Mouse (Mus musculus): ENCODE data around the gene Adamts17. TPM values are rescaled to one million over a fixed set of nuclear protein-coding genes. Genes with fewer than 3 reads are reported as not detected.

The Adamts17 gene
- polyA plus RNA-seq, 1 experiment from 2014 or later, result 6.2 TPM

DNA sequence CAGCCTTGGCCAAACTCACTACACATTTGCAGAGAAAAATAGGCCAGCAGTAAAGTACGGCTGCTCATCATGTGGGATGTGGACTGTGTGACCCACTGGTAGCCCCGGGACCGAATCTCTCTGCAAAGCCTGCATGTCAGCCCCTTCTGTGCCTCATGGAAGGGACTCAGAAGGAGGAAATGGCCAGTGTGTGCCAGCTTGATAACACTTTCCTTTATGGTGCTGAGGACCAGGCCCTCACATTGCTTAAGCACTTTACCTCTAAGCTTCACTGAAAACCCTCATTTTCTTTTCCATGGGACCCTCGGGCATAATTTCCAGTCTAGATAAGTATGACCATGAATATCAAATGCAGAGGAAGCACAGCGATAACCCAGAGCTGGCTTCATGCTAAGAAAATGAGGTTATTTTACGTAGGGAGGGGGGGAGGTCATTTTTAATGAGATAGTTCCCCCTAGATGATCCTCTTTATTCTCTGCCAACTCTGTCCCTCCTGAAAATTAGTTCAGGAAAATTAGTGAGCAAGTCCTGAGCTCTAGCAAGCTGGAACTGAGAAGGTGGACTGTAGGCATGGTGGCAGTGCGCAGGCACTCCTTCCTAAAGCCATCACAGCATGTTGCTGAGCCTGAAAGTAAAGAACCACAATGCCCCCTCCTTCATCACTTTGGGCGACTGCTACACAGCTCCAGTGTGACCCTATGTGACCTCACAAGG lies 127.8 kb downstream of the Adamts17 start:
- Histone ChIP-seq H3K4me1 (ENCODE audit: control insufficient read depth, insufficient read depth, low read length) (peaks cover 22% of the 10 kb centered on the region), H3K4me2 (ENCODE audit: low read depth, low read length) (no peak overlapping the region), H3K36me3 (ENCODE audit: control insufficient read depth, insufficient read depth, low read length) (no peaks in the 10 kb centered on the region), H3K27me3 (ENCODE audit: control insufficient read depth, insufficient read depth, low read length) (no peaks in the 10 kb centered on the region), H3K4me3 (ENCODE audit: low read depth, low read length) (no peak overlapping the region), H3K9ac (replicated peaks; ENCODE audit: low read depth, low read length) (no peak overlapping the region), H3K27ac (ENCODE audit: low read depth, low read length) (peak overlapping the region; percentile 81), H3K9me3 (ENCODE audit: control insufficient read depth, low read length) (no peaks in the 10 kb centered on the region)
- 29% methylated on average over 8 of the region's 8 CpGs for WGBS
- peak; percentile 50 for ATAC-seq (ENCODE audit: low read depth)

GRCm38 (mm10) chr7:66968661-66969060 lies 129.1 kb downstream of the Adamts17 start:
- WGBS, result 44% methylated on average over 6 of the region's 6 CpGs

DNA sequence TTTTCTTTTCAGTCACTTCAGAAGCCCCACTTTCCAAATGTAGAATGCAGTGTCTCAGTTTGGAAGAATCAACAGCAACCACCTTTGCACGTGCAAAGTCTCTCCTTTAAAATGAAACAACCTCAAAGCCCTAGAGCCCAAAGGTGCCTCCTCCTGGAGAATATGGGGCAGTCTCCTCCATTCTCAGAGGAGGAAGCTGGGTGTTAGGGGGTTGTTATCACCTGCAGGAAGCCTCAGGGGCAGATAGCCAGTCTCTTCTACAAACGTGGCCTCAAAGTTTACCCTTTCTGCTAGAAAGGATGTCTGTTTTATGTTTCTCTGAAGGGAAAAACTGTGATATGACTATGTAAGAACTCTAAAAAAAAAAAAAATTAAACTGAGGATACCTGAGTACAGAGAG lies 129.7 kb downstream of the Adamts17 start:
- no peak overlapping the region for H3K9ac ChIP-seq (replicated peaks; ENCODE audit: low read depth, low read length)
- H3K4me3 ChIP-seq (ENCODE audit: low read depth, low read length), result no peak overlapping the region
- no peak overlapping the region for H3K4me2 ChIP-seq (ENCODE audit: low read depth, low read length)
- WGBS, result 47% methylated on average over 2 of the region's 2 CpGs
- peaks cover 20% of the 10 kb centered on the region for H3K4me1 ChIP-seq (ENCODE audit: control insufficient read depth, insufficient read depth, low read length)
- ATAC-seq (ENCODE audit: low read depth), result no peak
- no peaks in the 10 kb centered on the region for H3K9me3 ChIP-seq (ENCODE audit: control insufficient read depth, low read length)
- H3K27ac ChIP-seq (ENCODE audit: low read depth, low read length), result no peak overlapping the region
- H3K27me3 ChIP-seq (ENCODE audit: control insufficient read depth, insufficient read depth, low read length), result no peaks in the 10 kb centered on the region
- H3K36me3 ChIP-seq (ENCODE audit: control insufficient read depth, insufficient read depth, low read length), result no peaks in the 10 kb centered on the region

More at GRCm38 (mm10) chr7:66968661-66969060, 129.1 kb downstream of the Adamts17 start:
- H3K36me3 ChIP-seq (ENCODE audit: control insufficient read depth, insufficient read depth, low read length), result no peaks in the 10 kb centered on the region
- ATAC-seq (ENCODE audit: low read depth), result no peak
- no peaks in the 10 kb centered on the region for H3K27me3 ChIP-seq (ENCODE audit: control insufficient read depth, insufficient read depth, low read length)
- H3K4me1 ChIP-seq (ENCODE audit: control insufficient read depth, insufficient read depth, low read length), result peaks cover 22% of the 10 kb centered on the region
- no peaks in the 10 kb centered on the region for H3K9me3 ChIP-seq (ENCODE audit: control insufficient read depth, low read length)
- no peak overlapping the region for H3K27ac ChIP-seq (ENCODE audit: low read depth, low read length)
- no peak overlapping the region for H3K4me2 ChIP-seq (ENCODE audit: low read depth, low read length)
- H3K4me3 ChIP-seq (ENCODE audit: low read depth, low read length), result no peak overlapping the region
- no peak overlapping the region for H3K9ac ChIP-seq (replicated peaks; ENCODE audit: low read depth, low read length)

DNA sequence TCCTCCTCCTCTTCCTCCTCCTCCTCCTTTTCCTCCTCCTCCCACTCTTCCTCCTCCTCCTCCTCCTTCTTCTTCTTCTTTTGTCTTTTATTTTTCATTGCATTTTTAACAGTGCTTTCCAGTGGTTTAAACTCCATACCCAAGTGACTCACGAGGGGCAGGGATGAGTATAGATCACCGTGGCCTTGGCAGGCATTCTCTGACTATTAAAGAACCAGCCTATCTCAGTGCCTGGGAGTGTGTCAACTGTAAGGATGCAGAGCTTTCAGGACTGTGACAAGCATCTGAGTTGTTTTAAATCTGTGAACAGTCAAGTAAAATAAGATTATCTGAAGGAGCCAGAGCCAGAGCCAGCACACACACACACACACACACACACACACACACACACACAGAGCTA lies 130.7 kb downstream of the Adamts17 start:
- no peaks in the 10 kb centered on the region for H3K36me3 ChIP-seq (ENCODE audit: control insufficient read depth, insufficient read depth, low read length)
- no peak for ATAC-seq (ENCODE audit: low read depth)
- no peak overlapping the region for H3K4me2 ChIP-seq (ENCODE audit: low read depth, low read length)
- H3K9ac ChIP-seq (replicated peaks; ENCODE audit: low read depth, low read length), result no peak overlapping the region
- no peaks in the 10 kb centered on the region for H3K27me3 ChIP-seq (ENCODE audit: control insufficient read depth, insufficient read depth, low read length)
- no peaks in the 10 kb centered on the region for H3K9me3 ChIP-seq (ENCODE audit: control insufficient read depth, low read length)
- H3K4me3 ChIP-seq (ENCODE audit: low read depth, low read length), result no peak overlapping the region
- peaks cover 20% of the 10 kb centered on the region for H3K4me1 ChIP-seq (ENCODE audit: control insufficient read depth, insufficient read depth, low read length)
- no peak overlapping the region for H3K27ac ChIP-seq (ENCODE audit: low read depth, low read length)
- 65% methylated on average over 2 of the region's 2 CpGs for WGBS

DNA sequence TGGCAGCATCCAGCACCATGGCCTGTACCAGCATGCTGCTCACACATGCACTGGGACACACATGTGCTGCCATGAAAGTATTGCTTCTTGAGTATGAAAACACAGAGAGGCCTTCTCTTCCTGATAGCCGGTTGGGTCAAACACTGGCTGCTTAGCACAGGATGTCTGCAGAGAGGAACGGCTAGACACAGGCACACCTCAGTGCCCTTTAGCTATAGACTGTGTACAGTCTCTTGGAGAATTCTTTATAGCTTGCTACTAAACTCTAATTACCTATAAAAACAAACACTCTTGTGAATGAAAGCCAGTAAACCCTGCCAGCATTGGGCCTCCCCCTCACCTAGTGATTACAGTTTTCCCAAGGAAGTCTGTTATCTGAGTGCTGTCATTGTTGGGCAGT lies 131.4 kb downstream of the Adamts17 start:
- no peak for ATAC-seq (ENCODE audit: low read depth)

GRCm38 (mm10) chr7:66974859-66975258 lies 135.3 kb downstream of the Adamts17 start:
- H3K4me1 ChIP-seq (ENCODE audit: control insufficient read depth, insufficient read depth, low read length), result no peaks in the 10 kb centered on the region
- H3K4me3 ChIP-seq (ENCODE audit: low read depth, low read length), result no peak overlapping the region
- H3K36me3 ChIP-seq (ENCODE audit: control insufficient read depth, insufficient read depth, low read length), result no peaks in the 10 kb centered on the region
- no peak for ATAC-seq (ENCODE audit: low read depth)
- no peak overlapping the region for H3K9ac ChIP-seq (replicated peaks; ENCODE audit: low read depth, low read length)
- H3K4me2 ChIP-seq (ENCODE audit: low read depth, low read length), result no peak overlapping the region
- no peaks in the 10 kb centered on the region for H3K9me3 ChIP-seq (ENCODE audit: control insufficient read depth, low read length)
- H3K27ac ChIP-seq (ENCODE audit: low read depth, low read length), result no peak overlapping the region
- 75% methylated on average over 10 of the region's 10 CpGs for WGBS
- no peaks in the 10 kb centered on the region for H3K27me3 ChIP-seq (ENCODE audit: control insufficient read depth, insufficient read depth, low read length)

More for the DNA sequence above, 131.4 kb downstream of the Adamts17 start:
- Histone ChIP-seq H3K36me3 (ENCODE audit: control insufficient read depth, insufficient read depth, low read length) (no peaks in the 10 kb centered on the region), H3K27me3 (ENCODE audit: control insufficient read depth, insufficient read depth, low read length) (no peaks in the 10 kb centered on the region), H3K4me1 (ENCODE audit: control insufficient read depth, insufficient read depth, low read length) (peaks cover 18% of the 10 kb centered on the region), H3K9me3 (ENCODE audit: control insufficient read depth, low read length) (no peaks in the 10 kb centered on the region), H3K9ac (replicated peaks; ENCODE audit: low read depth, low read length) (no peak overlapping the region), H3K4me2 (ENCODE audit: low read depth, low read length) (no peak overlapping the region), H3K4me3 (ENCODE audit: low read depth, low read length) (no peak overlapping the region), H3K27ac (ENCODE audit: low read depth, low read length) (no peak overlapping the region)
- 53% methylated on average over 2 of the region's 2 CpGs for WGBS

- Histone ChIP-seq H3K27me3 (ENCODE audit: control insufficient read depth, insufficient read depth, low read length) (no peaks in the 10 kb centered on the region), H3K4me2 (ENCODE audit: low read depth, low read length) (no peak overlapping the region), H3K9me3 (ENCODE audit: control insufficient read depth, low read length) (no peaks in the 10 kb centered on the region), H3K4me3 (ENCODE audit: low read depth, low read length) (no peak overlapping the region), H3K27ac (ENCODE audit: low read depth, low read length) (no peak overlapping the region), H3K4me1 (ENCODE audit: control insufficient read depth, insufficient read depth, low read length) (no peaks in the 10 kb centered on the region), H3K9ac (replicated peaks; ENCODE audit: low read depth, low read length) (no peak overlapping the region), H3K36me3 (ENCODE audit: control insufficient read depth, insufficient read depth, low read length) (no peaks in the 10 kb centered on the region)
- 94% methylated on average over 9 of the region's 9 CpGs for WGBS
- no peak for ATAC-seq (ENCODE audit: low read depth)
Measured at GRCm38 (mm10) chr7:66976371-66976770, 136.8 kb downstream of the Adamts17 start.

DNA sequence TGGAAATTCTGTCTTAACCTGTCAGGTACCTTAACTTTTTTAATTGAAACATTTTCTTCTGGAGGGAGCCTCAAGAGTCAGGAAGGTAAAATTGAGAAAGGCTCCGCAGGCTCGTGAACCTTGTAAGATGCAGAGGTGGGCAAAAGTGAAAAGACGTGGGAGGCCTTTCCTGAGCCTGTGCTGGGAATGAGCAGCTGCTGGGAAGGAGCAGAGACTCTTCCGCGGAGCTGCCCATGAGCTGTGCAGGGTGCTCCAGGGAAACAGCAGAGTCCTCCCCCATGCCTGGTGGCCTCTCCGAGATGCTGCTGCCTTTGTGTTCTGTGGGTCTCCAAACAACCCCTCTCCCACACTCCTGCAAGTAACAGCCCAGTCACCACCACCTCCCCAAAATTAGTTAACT lies 142.1 kb downstream of the Adamts17 start:
- no peak overlapping the region for H3K9ac ChIP-seq (replicated peaks; ENCODE audit: low read depth, low read length)
- H3K4me1 ChIP-seq (ENCODE audit: control insufficient read depth, insufficient read depth, low read length), result no peaks in the 10 kb centered on the region
- ATAC-seq (ENCODE audit: low read depth), result no peak
- no peak overlapping the region for H3K4me2 ChIP-seq (ENCODE audit: low read depth, low read length)
- no peaks in the 10 kb centered on the region for H3K9me3 ChIP-seq (ENCODE audit: control insufficient read depth, low read length)
- H3K36me3 ChIP-seq (ENCODE audit: control insufficient read depth, insufficient read depth, low read length), result no peaks in the 10 kb centered on the region
- H3K4me3 ChIP-seq (ENCODE audit: low read depth, low read length), result no peak overlapping the region
- WGBS, result 85% methylated on average over 6 of the region's 6 CpGs
- no peaks in the 10 kb centered on the region for H3K27me3 ChIP-seq (ENCODE audit: control insufficient read depth, insufficient read depth, low read length)
- H3K27ac ChIP-seq (ENCODE audit: low read depth, low read length), result no peak overlapping the region

- no peaks in the 10 kb centered on the region for H3K9me3 ChIP-seq (ENCODE audit: control insufficient read depth, low read length)
- no peak overlapping the region for H3K9ac ChIP-seq (replicated peaks; ENCODE audit: low read depth, low read length)
- H3K4me1 ChIP-seq (ENCODE audit: control insufficient read depth, insufficient read depth, low read length), result no peaks in the 10 kb centered on the region
- no peaks in the 10 kb centered on the region for H3K36me3 ChIP-seq (ENCODE audit: control insufficient read depth, insufficient read depth, low read length)
- ATAC-seq (ENCODE audit: low read depth), result no peak
- no peak overlapping the region for H3K27ac ChIP-seq (ENCODE audit: low read depth, low read length)
- no peak overlapping the region for H3K4me3 ChIP-seq (ENCODE audit: low read depth, low read length)
- H3K4me2 ChIP-seq (ENCODE audit: low read depth, low read length), result no peak overlapping the region
- WGBS, result 69% methylated on average over 5 of the region's 5 CpGs
- H3K27me3 ChIP-seq (ENCODE audit: control insufficient read depth, insufficient read depth, low read length), result no peaks in the 10 kb centered on the region
Measured at GRCm38 (mm10) chr7:66982084-66982483, 142.5 kb downstream of the Adamts17 start.
